Mouse (Mus musculus) ovary, adult 2 months (tissue): ENCODE data around the gene Gm3327. TPM values are rescaled to one million over a fixed set of nuclear protein-coding genes. Genes with fewer than 3 reads are reported as not detected.

Experiments used
- polyA plus RNA-seq: library from polyadenylated mRNA; depleted of rRNA; stranded (reverse); fragments of >200 nt; gene quantifications from 2 replicates; pipeline ENCODE4 v1.2.3, GENCODE M21; 2012; rRNA removed

Gm3327 gene
- polyA plus RNA-seq: not detected in 2 replicates

GRCm38 (mm10) chr14:44123551-44123950 lies at the start of gene Gm3327:
Gm3327 (plus strand) TSS chr14:44123851.

DNA sequence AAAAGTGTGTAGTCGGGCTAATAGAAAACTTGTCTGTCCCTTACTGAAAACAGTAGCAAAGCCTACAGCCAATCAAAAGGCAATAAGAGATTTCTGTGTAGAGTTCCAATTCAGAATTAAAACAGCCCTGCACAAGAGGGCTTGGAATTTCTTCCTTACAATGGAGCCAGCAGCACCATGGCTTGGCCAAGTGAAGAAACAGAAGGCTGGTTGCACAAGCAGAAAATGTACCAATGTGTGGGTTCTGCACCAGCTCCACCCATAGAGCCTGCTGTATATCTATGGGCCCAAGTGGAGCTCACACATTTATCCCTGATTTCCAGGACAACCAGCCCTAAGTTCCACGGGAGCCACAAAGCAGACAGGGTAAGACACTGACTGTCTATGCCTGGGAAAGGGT lies 21.3 kb upstream of the Gm3327 start, which contains the start of gene Ear2:
Ear2 (plus strand) TSS at position 301 of the 400 bp plus-strand sequence.

Other genes starting within 250 kb of the Gm3327 start
- gene Ear1, start 248.3 kb upstream of the Gm3327 start, polyA plus RNA-seq: not detected in 2 replicates
- gene Ear10, start 200.3 kb upstream of the Gm3327 start, polyA plus RNA-seq: not detected in 2 replicates
- gene Gm8113, start 198.5 kb upstream of the Gm3327 start, polyA plus RNA-seq: 5.3 and 5.9 TPM in 2 replicates
- gene Ang5, start 166.8 kb upstream of the Gm3327 start, polyA plus RNA-seq: not detected in 2 replicates
- gene Ang6, start 121.6 kb upstream of the Gm3327 start, polyA plus RNA-seq: not detected in 2 replicates
- 8.8 and 9.3 TPM in 2 replicates for gene Ear2, start 21.2 kb upstream of the Gm3327 start, polyA plus RNA-seq
- gene Gm8212, start 73.8 kb downstream of the Gm3327 start, polyA plus RNA-seq: not detected in 2 replicates
- gene 4930503E14Rik, start 89.4 kb downstream of the Gm3327 start, polyA plus RNA-seq: not detected in 2 replicates
- gene Gm8220, start 161.7 kb downstream of the Gm3327 start, polyA plus RNA-seq: not detected in 2 replicates
- not detected in 2 replicates for gene Gm5930, start 214.7 kb downstream of the Gm3327 start, polyA plus RNA-seq
- gene Gm8229, start 241.5 kb downstream of the Gm3327 start, polyA plus RNA-seq: not detected in 2 replicates